Mouse (Mus musculus): Measurements from ENCODE around the gene Rin2. TPM values are rescaled to one million over a fixed set of nuclear protein-coding genes. Genes with fewer than 3 reads are reported as not detected.
A peak's percentile ranks its signal among the peaks of the same experiment; 100 is the strongest.

The Rin2 gene
- total and polyA plus RNA-seq, 3 experiments, result 0.05 to 0.10 (median 0.08) TPM

GRCm38 (mm10) chr2:145882398-145882797 is 207.4 kb downstream of the Rin2 start:
- no peak overlapping the region for H3K4me3 ChIP-seq (replicated peaks in 1 of 3; ENCODE audit: low read depth in 2 of 3, low read length in 2 of 3, poor library complexity in 1 of 3)
- dilution Hi-C loops (cut with MboI; ENCODE audit: extremely low pct_ligation_motif_present, extremely low pct_unique_long_range_greater_than_20kb, low sequenced_read_pairs) (no loop called here), in situ Hi-C loops (cut with MboI; ENCODE audit: low pct_ligation_motif_present, low pct_unique_long_range_greater_than_20kb, low sequenced_read_pairs) (no loop called here)
- H3K36me3 ChIP-seq (replicated peaks in 1 of 2; ENCODE audit: control insufficient read depth in 1 of 2, insufficient read depth in 1 of 2, low read length in 1 of 2), result no peaks in the 10 kb centered on the region
- H3K4me2 ChIP-seq (ENCODE audit: insufficient read depth, low read depth, poor library complexity, severe bottlenecking), result no peak overlapping the region
- TF ChIP-seq CTCF (conservative IDR thresholded peaks at IDR 0.05 in 1 of 2, IDR thresholded peaks at IDR 0.05 in 1 of 2; ENCODE audit: low read depth in 2 of 2, low read length in 2 of 2) (peak; percentile 27 to 70; a peak in 3 of 4 replicates), RAD21 (IDR thresholded peaks at IDR 0.05; ENCODE audit: low read depth, low read length) (peak; percentile 32), USF1 (IDR thresholded peaks at IDR 0.05; ENCODE audit: low read depth, low read length) (no peak), SMC3 (IDR thresholded peaks at IDR 0.05; ENCODE audit: low read depth, low read length) (peak; percentile 44)
- H3K9ac ChIP-seq (ENCODE audit: insufficient read depth, low read depth), result no peak overlapping the region
- peaks cover 9% of the 10 kb centered on the region for H3K9me3 ChIP-seq (replicated peaks; ENCODE audit: low read length)
- H3K79me2 ChIP-seq (replicated peaks; ENCODE audit: control insufficient read depth, extremely low read depth, insufficient read depth, poor library complexity, severe bottlenecking), result no peaks in the 10 kb centered on the region
- no peaks in the 10 kb centered on the region; a peak in 1 of 4 replicates for H3K4me1 ChIP-seq (ENCODE audit: control insufficient read depth in 1 of 2, insufficient read depth in 2 of 2)
- H3K27me3 ChIP-seq (replicated peaks), result no peaks in the 10 kb centered on the region
- DNase-seq (ENCODE audit: extremely low read depth), result peak; percentile 20
- no peak overlapping the region for H3K27ac ChIP-seq (ENCODE audit: insufficient read depth, low read depth)

GRCm38 (mm10) chr2:145884036-145884912 is 209.3 kb downstream of the Rin2 start:
- dilution Hi-C loops (cut with MboI; ENCODE audit: extremely low pct_ligation_motif_present, extremely low pct_unique_long_range_greater_than_20kb, low sequenced_read_pairs), result no loop called here
- H3K27ac ChIP-seq (ENCODE audit: insufficient read depth, low read depth), result no peak overlapping the region
- in situ Hi-C loops (cut with MboI; ENCODE audit: low pct_ligation_motif_present, low pct_unique_long_range_greater_than_20kb, low sequenced_read_pairs), result no loop called here
- no peaks in the 10 kb centered on the region for H3K79me2 ChIP-seq (replicated peaks; ENCODE audit: control insufficient read depth, extremely low read depth, insufficient read depth, poor library complexity, severe bottlenecking)
- H3K9ac ChIP-seq (ENCODE audit: insufficient read depth, low read depth), result no peak overlapping the region
- DNase-seq (ENCODE audit: extremely low read depth), result no peak
- TF ChIP-seq ZKSCAN1 (IDR thresholded peaks at IDR 0.05; ENCODE audit: borderline replicate concordance, low read depth, low read length) (no peak), USF1 (IDR thresholded peaks at IDR 0.05; ENCODE audit: low read depth, low read length) (no peak), SMC3 (IDR thresholded peaks at IDR 0.05; ENCODE audit: low read depth, low read length) (no peak), POLR2AphosphoS2 (IDR thresholded peaks at IDR 0.05; ENCODE audit: low read depth, low read length) (no peak), ETS1 (conservative IDR thresholded peaks at IDR 0.05; ENCODE audit: low read depth, low read length) (no peak), NRF1 (IDR thresholded peaks at IDR 0.05; ENCODE audit: low read depth, low read length) (no peak), CTCF (conservative IDR thresholded peaks at IDR 0.05 in 1 of 2, IDR thresholded peaks at IDR 0.05 in 1 of 2; ENCODE audit: low read depth in 2 of 2, low read length in 2 of 2) (no peak), PAX5 (IDR thresholded peaks at IDR 0.05; ENCODE audit: low read length) (no peak), KAT2A (IDR thresholded peaks at IDR 0.05; ENCODE audit: insufficient replicate concordance, low read length) (no peak), POLR2A (IDR thresholded peaks at IDR 0.05; ENCODE audit: low read depth, low read length) (no peak), RAD21 (IDR thresholded peaks at IDR 0.05; ENCODE audit: low read depth, low read length) (no peak), ZNF384 (IDR thresholded peaks at IDR 0.05; ENCODE audit: low read depth, low read length) (no peak), ZMIZ1 (IDR thresholded peaks at IDR 0.05; ENCODE audit: low read depth, low read length) (no peak)
- H3K9me3 ChIP-seq (replicated peaks; ENCODE audit: low read length), result peaks cover 9% of the 10 kb centered on the region
- peaks cover 5 to 18% of the 10 kb centered on the region in 2 experiments; a peak in 3 of 4 replicates for H3K4me1 ChIP-seq (ENCODE audit: control insufficient read depth in 1 of 2, insufficient read depth in 2 of 2)
- H3K36me3 ChIP-seq (replicated peaks in 1 of 2; ENCODE audit: control insufficient read depth in 1 of 2, insufficient read depth in 1 of 2, low read length in 1 of 2), result no peaks in the 10 kb centered on the region
- no peak overlapping the region for H3K4me3 ChIP-seq (replicated peaks in 1 of 3; ENCODE audit: low read depth in 2 of 3, low read length in 2 of 3, poor library complexity in 1 of 3)
- no peak overlapping the region for H3K4me2 ChIP-seq (ENCODE audit: insufficient read depth, low read depth, poor library complexity, severe bottlenecking)
- H3K27me3 ChIP-seq (replicated peaks), result no peaks in the 10 kb centered on the region
